Mouse (Mus musculus) bone marrow, adult 2 months (tissue): ENCODE data around the gene Srcin1. TPM values are rescaled to one million over a fixed set of nuclear protein-coding genes. Genes with fewer than 3 reads are reported as not detected.

Source experiments
- H3K27ac ChIP-seq: fragments of 200-500 bp; 2 replicates; pipeline ENCODE4 v1.5.1; 2012; ENCODE audit warnings: low read depth, mild to moderate bottlenecking, control low read depth, inconsistent platforms, low read length; ENCODE audit not compliant: control insufficient read depth, poor library complexity, insufficient read depth
- H3K4me1 ChIP-seq: fragments of 200-500 bp; 2 replicates; pipeline ENCODE4 v1.6.1; 2011; ENCODE audit warnings: low read length; ENCODE audit not compliant: control insufficient read depth, insufficient read depth
- H3K4me3 ChIP-seq: fragments of 200-500 bp; replicated peaks from 2 replicates; pipeline ENCODE3; 2011; ENCODE audit warnings: mild to moderate bottlenecking, low read depth, low read length, control low read depth; ENCODE audit not compliant: control insufficient read depth
- CTCF ChIP-seq: fragments of 200-500 bp; IDR thresholded peaks from 2 replicates; pipeline ENCODE4 v1.5.1; 2011; ENCODE audit warnings: low read length, control low read depth; ENCODE audit not compliant: control insufficient read depth, insufficient read depth
- POLR2A ChIP-seq: fragments of 200-500 bp; IDR thresholded peaks from 2 replicates; pipeline ENCODE4 v1.6.1; 2011; ENCODE audit warnings: low read depth, mild to moderate bottlenecking, control low read depth, low read length, borderline replicate concordance; ENCODE audit not compliant: control insufficient read depth
- WGBS: fragments of 180-500 bp; shearing (Covaris S2); methylation state at CpG from one replicate; pipeline ENCODE4 v1.1.7; 2018; 5-methylcytosine and 5-hydroxymethylcytosine counted together
- polyA plus RNA-seq: library from polyadenylated mRNA; stranded (reverse); fragments of >200 nt; gene quantifications from 2 replicates; pipeline ENCODE4 v1.2.4, GENCODE M21; 2011; ENCODE audit warnings: low replicate concordance; ENCODE audit not compliant: missing spikeins, insufficient read depth, insufficient read length

Gene Srcin1
- polyA plus RNA-seq, 1 experiment = 0.57 TPM

GRCm38 (mm10) chr11:97491640-97492039 lies 84.3 kb downstream of the Srcin1 start:
- no peak overlapping the region for H3K27ac ChIP-seq
- H3K4me3 ChIP-seq = no peak overlapping the region
- no peaks in the 10 kb centered on the region; the same call in 1 of the 2 replicates for H3K4me1 ChIP-seq
- 95% methylated on average over 10 of the region's 10 CpGs for WGBS
- TF ChIP-seq CTCF (no peak), POLR2A (no peak)

- 53% methylated on average over 16 of the region's 16 CpGs for WGBS
- Histone ChIP-seq H3K27ac (no peak overlapping the region), H3K4me1 (peaks cover 2% of the 10 kb centered on the region; the same call in 1 of the 2 replicates), H3K4me3 (no peak overlapping the region)
- no peak for TF ChIP-seq POLR2A
- peak; percentile 96 for TF ChIP-seq CTCF
These were observed 86.2 kb downstream of the Srcin1 start for GRCm38 (mm10) chr11:97489589-97490324.

- Histone ChIP-seq H3K4me3 (no peak overlapping the region), H3K27ac (no peak overlapping the region), H3K4me1 (peaks cover 2% of the 10 kb centered on the region; the same call in 1 of the 2 replicates)
- WGBS = 79% methylated on average over 3 of the region's 3 CpGs
- TF ChIP-seq CTCF (no peak), POLR2A (no peak)
These were observed 88.3 kb downstream of the Srcin1 start for GRCm38 (mm10) chr11:97487656-97488055.

- no peak for TF ChIP-seq POLR2A
- WGBS = 83% methylated on average over 8 of the region's 8 CpGs
These were observed 90.3 kb downstream of the Srcin1 start for GRCm38 (mm10) chr11:97485661-97486060.

GRCm38 (mm10) chr11:97479824-97480223 lies 96.2 kb downstream of the Srcin1 start:
- TF ChIP-seq CTCF (no peak), POLR2A (no peak)
- Histone ChIP-seq H3K4me1 (no peaks in the 10 kb centered on the region; the same call in none of the 2 replicates), H3K27ac (no peak overlapping the region), H3K4me3 (no peak overlapping the region)
- 82% methylated on average over 8 of the region's 8 CpGs for WGBS

More at GRCm38 (mm10) chr11:97485661-97486060, 90.3 kb downstream of the Srcin1 start:
- Histone ChIP-seq H3K27ac (no peak overlapping the region), H3K4me3 (no peak overlapping the region), H3K4me1 (peaks cover 2% of the 10 kb centered on the region; the same call in 1 of the 2 replicates)

- Histone ChIP-seq H3K4me1 (no peaks in the 10 kb centered on the region; the same call in none of the 2 replicates), H3K27ac (no peak overlapping the region), H3K4me3 (no peak overlapping the region)
- WGBS = 76% methylated on average over 10 of the region's 10 CpGs
- TF ChIP-seq CTCF = no peak
- TF ChIP-seq POLR2A = no peak
These were observed 96.9 kb downstream of the Srcin1 start for GRCm38 (mm10) chr11:97479085-97479484.

- TF ChIP-seq POLR2A (no peak), CTCF (no peak)
- H3K27ac ChIP-seq = no peak overlapping the region
- WGBS = 73% methylated on average over 6 of the region's 6 CpGs
These were observed 97.6 kb downstream of the Srcin1 start for GRCm38 (mm10) chr11:97478345-97478744.

GRCm38 (mm10) chr11:97477431-97477830 lies 98.6 kb downstream of the Srcin1 start:
- no peaks in the 10 kb centered on the region; the same call in none of the 2 replicates for H3K4me1 ChIP-seq
- H3K4me3 ChIP-seq = no peak overlapping the region
- WGBS = 96% methylated on average over 7 of the region's 7 CpGs
- no peak overlapping the region for H3K27ac ChIP-seq
- TF ChIP-seq POLR2A (no peak), CTCF (no peak)

More at GRCm38 (mm10) chr11:97478345-97478744, 97.6 kb downstream of the Srcin1 start:
- no peak overlapping the region for H3K4me3 ChIP-seq
- no peaks in the 10 kb centered on the region; the same call in none of the 2 replicates for H3K4me1 ChIP-seq
